Mouse (Mus musculus) thymus, postnatal 14 days (tissue): ENCODE results near the gene Tex30.
"Not testable (repeated sequence)": the region's sequence is repeated elsewhere in the genome, so short reads cannot be mapped to it uniquely, and the experiment has no call there.

Experiments
- DNase-seq: peaks from one replicate; pipeline ENCODE4 v3.0.0; 2021

Tex30 gene

GRCm38 (mm10) chr1:44102259-44102717 is at the start of gene Tex30:
Gene Tex30, minus strand, starts transcription at chr1:44102441.
- peak; percentile 95 for DNase-seq

- DNase-seq = no peak
Measured at GRCm38 (mm10) chr1:44148706-44149105, 46.5 kb upstream of the Tex30 start.

GRCm38 (mm10) chr1:44147563-44148381 is 45.5 kb upstream of the Tex30 start, which contains the start of gene Ercc5:
Gene Ercc5, plus strand, starts transcription at chr1:44147744.
- peak; percentile 87 for DNase-seq

- DNase-seq = no peak
Measured at GRCm38 (mm10) chr1:44142747-44143146, 40.5 kb upstream of the Tex30 start.

- no peak for DNase-seq
Measured at GRCm38 (mm10) chr1:44140232-44140631, 38.0 kb upstream of the Tex30 start.

- DNase-seq = no peak
Measured at GRCm38 (mm10) chr1:44129929-44130581, 27.8 kb upstream of the Tex30 start.

- DNase-seq = no peak
Measured at GRCm38 (mm10) chr1:44125590-44125989, 23.3 kb upstream of the Tex30 start.

- DNase-seq = peak; percentile 37
Measured at GRCm38 (mm10) chr1:44122256-44122655, 20.0 kb upstream of the Tex30 start.

GRCm38 (mm10) chr1:44120074-44120406 is 17.8 kb upstream of the Tex30 start:
- no peak for DNase-seq

- peak; percentile 85 for DNase-seq
Measured at GRCm38 (mm10) chr1:44119201-44120073, 17.2 kb upstream of the Tex30 start.

- peak; percentile 74 for DNase-seq
Measured at GRCm38 (mm10) chr1:44118239-44119054, 16.2 kb upstream of the Tex30 start, which contains the start of the genes Kdelc1 and Bivm. Gene Kdelc1, minus strand, starts transcription at chr1:44118808. Gene Bivm, plus strand, starts transcription at chr1:44118957.

GRCm38 (mm10) chr1:44117571-44117970 is 15.3 kb upstream of the Tex30 start:
- no peak for DNase-seq

GRCm38 (mm10) chr1:44102939-44103338 is 698 bp upstream of the Tex30 start:
- peak; percentile 9 for DNase-seq

GRCm38 (mm10) chr1:44101448-44102225 is 604 bp downstream of the Tex30 start:
- DNase-seq = peak; percentile 69

- peak; percentile 64 for DNase-seq
Measured at GRCm38 (mm10) chr1:44064625-44065024, 37.6 kb downstream of the Tex30 start.

GRCm38 (mm10) chr1:44063439-44063838 is 38.8 kb downstream of the Tex30 start:
- DNase-seq = no peak

GRCm38 (mm10) chr1:44061836-44062235 is 40.4 kb downstream of the Tex30 start, which contains the start of gene Gm8251:
Gene Gm8251, minus strand, starts transcription at chr1:44061936.
- DNase-seq = no peak

GRCm38 (mm10) chr1:44057805-44058204 is 44.4 kb downstream of the Tex30 start:
- DNase-seq = no peak

- DNase-seq = no peak
Measured at GRCm38 (mm10) chr1:44046556-44046955, 55.7 kb downstream of the Tex30 start.

- not testable (repeated sequence) for DNase-seq
Measured at GRCm38 (mm10) chr1:44045689-44046088, 56.6 kb downstream of the Tex30 start.

GRCm38 (mm10) chr1:44042555-44042915 is 59.7 kb downstream of the Tex30 start:
- no peak for DNase-seq
